Mouse (Mus musculus) layer of hippocampus, postnatal 10 days (tissue): ENCODE results near the gene Zp1. TPM values are rescaled to one million over a fixed set of nuclear protein-coding genes. Genes with fewer than 3 reads are reported as not detected.
A peak's percentile ranks its signal among the peaks of the same experiment; 100 is the strongest.

Source experiments
- DNase-seq, 2 experiments: peaks; one replicate each; pipeline ENCODE4 v3.0.0; 2021; ENCODE audit warnings: low spot score in 2 of 2
- long read RNA-seq: library from polyadenylated mRNA; stranded (forward); transcript quantifications from one replicate; pipeline ENCODE4 v2.0.0, GENCODE M21; 2023
- total RNA-seq, 2 experiments: library from RNA; stranded (reverse); gene quantifications; 2 replicates each; pipeline ENCODE4 v1.2.3; 2021

Gene Zp1
- not detected for total RNA-seq
- long read RNA-seq, result 0 reads

GRCm38 (mm10) chr19:10920532-10920931 is at the start of gene Zp1:
Zp1 (minus strand) TSS chr19:10920632.
- no peak for DNase-seq

GRCm38 (mm10) chr19:10968578-10968977 is 48.1 kb upstream of the Zp1 start:
- no peak for DNase-seq

- no peak for DNase-seq
These were observed 45.3 kb upstream of the Zp1 start for GRCm38 (mm10) chr19:10965721-10966120.

GRCm38 (mm10) chr19:10959978-10960346 is 39.5 kb upstream of the Zp1 start:
- no peak for DNase-seq

- peak; percentile 28 to 54 for DNase-seq
These were observed 38.9 kb upstream of the Zp1 start for GRCm38 (mm10) chr19:10959085-10959977.

- DNase-seq, result peak in 1 of 2 experiments; percentile 17
These were observed 31.8 kb upstream of the Zp1 start for GRCm38 (mm10) chr19:10952021-10952939.

GRCm38 (mm10) chr19:10949558-10949957 is 29.1 kb upstream of the Zp1 start:
- DNase-seq, result no peak

- DNase-seq, result peak; percentile 95 to 96
These were observed 28.7 kb upstream of the Zp1 start, which contains the start of gene Ccdc86 for GRCm38 (mm10) chr19:10949112-10949511. Ccdc86 (minus strand) TSS chr19:10949266.

- DNase-seq, result peak; percentile 21 to 33
These were observed 28.0 kb upstream of the Zp1 start for GRCm38 (mm10) chr19:10948416-10948815.

- no peak for DNase-seq
These were observed 26.8 kb upstream of the Zp1 start for GRCm38 (mm10) chr19:10947219-10947618.

- no peak for DNase-seq
These were observed 26.1 kb upstream of the Zp1 start for GRCm38 (mm10) chr19:10946506-10946905.

GRCm38 (mm10) chr19:10943955-10944354 is 23.5 kb upstream of the Zp1 start:
- DNase-seq, result no peak

- peak; percentile 34 to 51 for DNase-seq
These were observed 20.5 kb upstream of the Zp1 start for GRCm38 (mm10) chr19:10940801-10941457.

GRCm38 (mm10) chr19:10940097-10940800 is 19.8 kb upstream of the Zp1 start:
- peak; percentile 72 to 85 for DNase-seq

GRCm38 (mm10) chr19:10938771-10939170 is 18.3 kb upstream of the Zp1 start:
- no peak for DNase-seq

GRCm38 (mm10) chr19:10937110-10937563 is 16.7 kb upstream of the Zp1 start, which contains the start of gene Ptgdr2:
Ptgdr2 (plus strand) TSS chr19:10937160.
- no peak for DNase-seq

GRCm38 (mm10) chr19:10936077-10936476 is 15.6 kb upstream of the Zp1 start:
- DNase-seq, result no peak

- DNase-seq, result no peak
These were observed 14.6 kb upstream of the Zp1 start for GRCm38 (mm10) chr19:10935029-10935428.

GRCm38 (mm10) chr19:10930641-10931040 is 10.2 kb upstream of the Zp1 start:
- no peak for DNase-seq

GRCm38 (mm10) chr19:10926666-10927065 is 6.2 kb upstream of the Zp1 start:
- DNase-seq, result no peak
